Mouse (Mus musculus): ENCODE results near the gene Celsr1. TPM values are rescaled to one million over a fixed set of nuclear protein-coding genes. Genes with fewer than 3 reads are reported as not detected.

Gene Celsr1
- total and polyA plus RNA-seq, 3 experiments, result not detected

DNA sequence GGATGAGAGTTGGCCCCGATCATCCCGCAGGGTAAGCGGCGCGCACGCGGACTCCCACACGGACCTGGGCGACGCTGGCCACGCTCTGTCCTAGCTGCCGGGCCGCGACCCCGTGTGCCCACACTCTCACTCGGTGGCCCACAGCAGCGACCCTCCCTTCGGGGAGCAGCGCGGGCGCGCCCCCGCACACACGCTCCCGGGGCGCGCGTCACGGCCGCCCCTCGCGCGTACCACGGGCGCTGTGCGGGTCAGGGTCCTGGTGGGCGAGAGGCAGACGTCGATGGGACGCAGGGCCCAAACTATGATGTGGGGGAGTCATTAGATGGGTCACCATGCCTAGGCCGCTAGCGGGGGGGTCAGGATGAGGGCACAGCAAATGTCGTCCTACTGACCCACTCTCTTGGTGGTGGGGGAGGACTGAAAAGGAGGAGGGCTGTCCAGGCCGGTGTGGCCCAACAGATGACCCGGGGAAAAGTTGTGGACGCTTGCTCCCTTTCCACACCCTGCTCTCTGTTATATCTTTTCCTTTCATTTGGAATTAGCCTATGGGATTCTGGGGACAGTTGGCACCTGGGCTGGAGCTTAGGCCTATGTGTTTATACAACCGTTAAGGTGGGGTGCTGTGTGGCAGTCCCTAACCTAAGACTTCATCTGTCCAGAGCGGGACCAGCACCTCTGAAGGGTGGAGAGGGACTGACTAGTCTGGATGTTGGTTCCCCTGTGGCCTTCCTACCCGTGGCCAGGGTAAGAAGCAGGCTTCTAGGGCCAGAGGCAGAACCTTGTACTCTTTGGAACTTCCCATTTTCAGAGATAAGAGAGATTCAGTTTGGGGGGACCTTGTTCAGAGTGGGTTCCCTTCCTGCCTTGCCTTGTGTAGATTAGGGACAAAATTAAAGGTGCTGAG is 25.6 kb upstream of the Celsr1 start:
- H3K4me3 ChIP-seq (replicated peaks in 1 of 3; ENCODE audit: low read depth in 2 of 3, low read length in 2 of 3, poor library complexity in 1 of 3), result no peak overlapping the region
- no peak for DNase-seq (ENCODE audit: extremely low read depth)
- in situ Hi-C loops (cut with MboI; ENCODE audit: low pct_ligation_motif_present, low pct_unique_long_range_greater_than_20kb, low sequenced_read_pairs), result no loop called here
- TF ChIP-seq EP300 (IDR thresholded peaks at IDR 0.05; ENCODE audit: low read length) (no peak), ZMIZ1 (IDR thresholded peaks at IDR 0.05; ENCODE audit: low read depth, low read length) (no peak), RAD21 (IDR thresholded peaks at IDR 0.05; ENCODE audit: low read depth, low read length) (no peak), ETS1 (conservative IDR thresholded peaks at IDR 0.05; ENCODE audit: low read depth, low read length) (no peak), TCF12 (IDR thresholded peaks at IDR 0.05; ENCODE audit: low read depth, low read length) (no peak), CHD2 (IDR thresholded peaks at IDR 0.05; ENCODE audit: low read length) (no peak), CTCF (conservative IDR thresholded peaks at IDR 0.05 in 1 of 2, IDR thresholded peaks at IDR 0.05 in 1 of 2; ENCODE audit: low read depth in 2 of 2, low read length in 2 of 2) (no peak), TBP (conservative IDR thresholded peaks at IDR 0.05; ENCODE audit: low read depth, low read length) (no peak), JUND (conservative IDR thresholded peaks at IDR 0.05; ENCODE audit: low read depth, low read length) (no peak), E2F4 (IDR thresholded peaks at IDR 0.05; ENCODE audit: insufficient replicate concordance, low read depth, low read length) (no peak), ZNF384 (IDR thresholded peaks at IDR 0.05; ENCODE audit: low read depth, low read length) (no peak), PAX5 (IDR thresholded peaks at IDR 0.05; ENCODE audit: low read length) (no peak), GABPA (IDR thresholded peaks at IDR 0.05; ENCODE audit: insufficient replicate concordance, low read depth, low read length) (no peak), POLR2A (IDR thresholded peaks at IDR 0.05; ENCODE audit: low read depth, low read length) (no peak)
- dilution Hi-C loops (cut with MboI; ENCODE audit: extremely low pct_ligation_motif_present, extremely low pct_unique_long_range_greater_than_20kb, low sequenced_read_pairs), result no loop called here
- no peaks in the 10 kb centered on the region for H3K36me3 ChIP-seq (replicated peaks in 1 of 2; ENCODE audit: control insufficient read depth in 1 of 2, insufficient read depth in 1 of 2, low read length in 1 of 2)
- no peaks in the 10 kb centered on the region for H3K79me2 ChIP-seq (replicated peaks; ENCODE audit: control insufficient read depth, extremely low read depth, insufficient read depth, poor library complexity, severe bottlenecking)
- no peak overlapping the region for H3K4me2 ChIP-seq (ENCODE audit: insufficient read depth, low read depth, poor library complexity, severe bottlenecking)
- H3K9me3 ChIP-seq (replicated peaks; ENCODE audit: low read length), result peaks cover 14% of the 10 kb centered on the region
- peaks cover 6 to 32% of the 10 kb centered on the region in 2 experiments for H3K4me1 ChIP-seq (ENCODE audit: control insufficient read depth in 1 of 2, insufficient read depth in 2 of 2)
- no peak overlapping the region for H3K27ac ChIP-seq (ENCODE audit: insufficient read depth, low read depth)
- no peak overlapping the region for H3K9ac ChIP-seq (ENCODE audit: insufficient read depth, low read depth)
- H3K27me3 ChIP-seq (replicated peaks), result peaks cover 9% of the 10 kb centered on the region

DNA sequence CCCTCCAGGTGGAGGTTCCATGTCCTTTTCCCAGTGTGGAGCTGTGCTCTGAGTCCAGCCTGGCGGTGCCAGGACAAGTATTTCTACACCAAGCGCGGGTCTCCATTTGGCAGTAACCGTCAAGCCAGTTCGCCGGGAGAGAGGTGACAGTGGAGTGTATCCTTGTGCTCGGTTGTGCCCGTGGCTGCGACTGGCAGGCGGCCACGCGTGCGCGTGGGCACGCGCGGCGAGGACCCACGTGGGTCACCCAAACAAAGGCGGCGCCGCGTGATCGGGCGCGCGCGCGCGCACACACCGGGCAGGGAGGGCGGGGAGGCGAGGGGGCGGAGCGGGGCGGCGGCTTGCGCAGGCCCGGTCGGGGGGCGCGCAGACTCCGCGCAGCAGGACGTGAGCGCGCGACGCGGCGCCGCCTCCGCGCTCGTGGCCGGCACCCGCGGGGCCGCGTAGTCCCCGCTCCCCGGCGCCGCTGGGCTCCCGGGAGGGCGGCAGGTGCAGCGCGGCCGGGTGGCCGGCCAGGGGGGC is 24.9 kb upstream of the Celsr1 start:
- dilution Hi-C loops (cut with MboI; ENCODE audit: extremely low pct_ligation_motif_present, extremely low pct_unique_long_range_greater_than_20kb, low sequenced_read_pairs) (no loop called here), in situ Hi-C loops (cut with MboI; ENCODE audit: low pct_ligation_motif_present, low pct_unique_long_range_greater_than_20kb, low sequenced_read_pairs) (no loop called here)
- H3K79me2 ChIP-seq (replicated peaks; ENCODE audit: control insufficient read depth, extremely low read depth, insufficient read depth, poor library complexity, severe bottlenecking), result no peaks in the 10 kb centered on the region
- no peak overlapping the region for H3K27ac ChIP-seq (ENCODE audit: insufficient read depth, low read depth)
- H3K4me2 ChIP-seq (ENCODE audit: insufficient read depth, low read depth, poor library complexity, severe bottlenecking), result no peak overlapping the region
- H3K4me1 ChIP-seq (ENCODE audit: control insufficient read depth in 1 of 2, insufficient read depth in 2 of 2), result peaks cover 9 to 39% of the 10 kb centered on the region in 2 experiments
- no peak for TF ChIP-seq MEF2A (IDR thresholded peaks at IDR 0.05; ENCODE audit: borderline replicate concordance, low read depth, low read length)
- TF ChIP-seq MAFK (IDR thresholded peaks at IDR 0.05; ENCODE audit: insufficient replicate concordance, low read length), result no peak
- TF ChIP-seq BHLHE40 (IDR thresholded peaks at IDR 0.05; ENCODE audit: low read depth, low read length), result no peak
- no peak for TF ChIP-seq RCOR1 (conservative IDR thresholded peaks at IDR 0.05; ENCODE audit: low read depth, low read length)
- no peak for TF ChIP-seq ELF1 (IDR thresholded peaks at IDR 0.05; ENCODE audit: low read depth, low read length)
- no peak for TF ChIP-seq MAX (IDR thresholded peaks at IDR 0.05; ENCODE audit: low read length)
- TF ChIP-seq POLR2AphosphoS2 (IDR thresholded peaks at IDR 0.05; ENCODE audit: low read depth, low read length), result no peak
- TF ChIP-seq NELFE (IDR thresholded peaks at IDR 0.05; ENCODE audit: low read depth, low read length), result no peak
- peaks cover 14% of the 10 kb centered on the region for H3K9me3 ChIP-seq (replicated peaks; ENCODE audit: low read length)
- H3K4me3 ChIP-seq (replicated peaks in 1 of 3; ENCODE audit: low read depth in 2 of 3, low read length in 2 of 3, poor library complexity in 1 of 3), result no peak overlapping the region
- no peak overlapping the region for H3K9ac ChIP-seq (ENCODE audit: insufficient read depth, low read depth)
- no peaks in the 10 kb centered on the region for H3K36me3 ChIP-seq (replicated peaks in 1 of 2; ENCODE audit: control insufficient read depth in 1 of 2, insufficient read depth in 1 of 2, low read length in 1 of 2)
- H3K27me3 ChIP-seq (replicated peaks), result peaks cover 7% of the 10 kb centered on the region
- DNase-seq (ENCODE audit: extremely low read depth), result no peak
